Mouse (Mus musculus) gastrocnemius, postnatal 14 days (tissue): ENCODE data around the gene Lpp. TPM values are rescaled to one million over a fixed set of nuclear protein-coding genes. Genes with fewer than 3 reads are reported as not detected.

Experiments
- DNase-seq: peaks from one replicate; pipeline ENCODE4 v3.0.0; 2021; ENCODE audit warnings: mixed read lengths
- intact Hi-C: fragments of 180-260 bp; cut with DNase I; formaldehyde crosslinking; loops from one replicate; pipeline ENCODE4 v1.15.1; 2025; ENCODE audit warnings: low total_unique reads
- total RNA-seq, 2 experiments: library from RNA; stranded (reverse); gene quantifications; 2 replicates each; pipeline ENCODE4 v1.2.3; 2021

Lpp gene
- total RNA-seq, 2 experiments from 2014 or later = 27.5 to 30.2 TPM

GRCm38 (mm10) chr16:24737362-24738057 lies 344.2 kb downstream of the Lpp start:
- DNase-seq = no peak
- intact Hi-C loops = no loop called here

GRCm38 (mm10) chr16:24740714-24741113 lies 347.4 kb downstream of the Lpp start:
- intact Hi-C loops = no loop called here
- no peak for DNase-seq

- intact Hi-C loops = no loop called here
These were observed 356.5 kb downstream of the Lpp start for GRCm38 (mm10) chr16:24749816-24750215.

GRCm38 (mm10) chr16:24756141-24756540 lies 362.8 kb downstream of the Lpp start:
- intact Hi-C loops = no loop called here
- no peak for DNase-seq

More at GRCm38 (mm10) chr16:24749816-24750215, 356.5 kb downstream of the Lpp start:
- no peak for DNase-seq

GRCm38 (mm10) chr16:24766051-24766450 lies 372.7 kb downstream of the Lpp start:
- intact Hi-C loops = no loop called here
- no peak for DNase-seq

GRCm38 (mm10) chr16:24766596-24766995 lies 373.3 kb downstream of the Lpp start:
- intact Hi-C loops = no loop called here
- DNase-seq = no peak

GRCm38 (mm10) chr16:24777053-24777452 lies 383.7 kb downstream of the Lpp start:
- intact Hi-C loops = no loop called here
- no peak for DNase-seq

- DNase-seq = no peak
- intact Hi-C loops = no loop called here
These were observed 385.3 kb downstream of the Lpp start for GRCm38 (mm10) chr16:24778432-24779274.

GRCm38 (mm10) chr16:24780545-24780944 lies 387.2 kb downstream of the Lpp start:
- DNase-seq = no peak
- intact Hi-C loops = no loop called here

- no peak for DNase-seq
- intact Hi-C loops = no loop called here
These were observed 388.6 kb downstream of the Lpp start for GRCm38 (mm10) chr16:24781922-24782321.

- DNase-seq = no peak
- intact Hi-C loops = no loop called here
These were observed 392.3 kb downstream of the Lpp start for GRCm38 (mm10) chr16:24785651-24786050.

GRCm38 (mm10) chr16:24788973-24789372 lies 395.7 kb downstream of the Lpp start:
- intact Hi-C loops = no loop called here
- no peak for DNase-seq

- intact Hi-C loops = no loop called here
- no peak for DNase-seq
These were observed 398.1 kb downstream of the Lpp start for GRCm38 (mm10) chr16:24791387-24791786.

- intact Hi-C loops = no loop called here
- DNase-seq = no peak
These were observed 398.7 kb downstream of the Lpp start for GRCm38 (mm10) chr16:24791984-24792383.

GRCm38 (mm10) chr16:24792836-24793235 lies 399.5 kb downstream of the Lpp start:
- no peak for DNase-seq
- intact Hi-C loops = no loop called here

- intact Hi-C loops = no loop called here
- DNase-seq = no peak
These were observed 401.4 kb downstream of the Lpp start for GRCm38 (mm10) chr16:24794665-24795064.

GRCm38 (mm10) chr16:24801355-24801754 lies 408.0 kb downstream of the Lpp start:
- intact Hi-C loops = no loop called here

GRCm38 (mm10) chr16:24801780-24802179 lies 408.5 kb downstream of the Lpp start:
- intact Hi-C loops = no loop called here
- no peak for DNase-seq

More at GRCm38 (mm10) chr16:24801355-24801754, 408.0 kb downstream of the Lpp start:
- DNase-seq = no peak

- no peak for DNase-seq
- intact Hi-C loops = no loop called here
These were observed 412.8 kb downstream of the Lpp start for GRCm38 (mm10) chr16:24806093-24806492.

GRCm38 (mm10) chr16:24807565-24807964 lies 414.3 kb downstream of the Lpp start:
- intact Hi-C loops = no loop called here
- no peak for DNase-seq

- intact Hi-C loops = no loop called here
- no peak for DNase-seq
These were observed 416.5 kb downstream of the Lpp start for GRCm38 (mm10) chr16:24809811-24810210.
